Mouse (Mus musculus) stomach, embryonic 14.5 days (tissue): ENCODE measurements around the gene Zfp119b. TPM values are rescaled to one million over a fixed set of nuclear protein-coding genes. Genes with fewer than 3 reads are reported as not detected.

Experiments used
- ATAC-seq: fragments of 200-750 bp; cut with Nextera tagmentation; 2 replicates; pipeline ENCODE4 v1.8.0; 2017; ENCODE audit warnings: low read depth, moderate TSS enrichment; ENCODE audit not compliant: insufficient number of reproducible peaks, insufficient read depth, low FRiP score
- H3K27ac ChIP-seq: fragments of 300-500 bp; sonication (generic); 2 replicates; pipeline ENCODE4 v1.5.1; 2014; ENCODE audit warnings: mild to moderate bottlenecking, low read length, moderate library complexity, mixed read lengths
- H3K27me3 ChIP-seq: fragments of 300-500 bp; sonication (generic); 2 replicates; pipeline ENCODE4 v1.6.1; 2014; ENCODE audit warnings: low read length, control low read depth, mixed read lengths; ENCODE audit not compliant: control insufficient read depth, insufficient read depth
- H3K36me3 ChIP-seq: fragments of 300-500 bp; sonication (generic); 2 replicates; pipeline ENCODE4 v1.6.1; 2014; ENCODE audit warnings: mild to moderate bottlenecking, control low read depth, low read length, moderate library complexity, mixed read lengths; ENCODE audit not compliant: control insufficient read depth, insufficient read depth
- H3K4me1 ChIP-seq: fragments of 300-500 bp; sonication (generic); 2 replicates; pipeline ENCODE4 v1.6.1; 2014; ENCODE audit warnings: low read length, control low read depth, mixed read lengths; ENCODE audit not compliant: control insufficient read depth, insufficient read depth
- H3K4me2 ChIP-seq: fragments of 300-500 bp; sonication (generic); replicated peaks from 2 replicates; pipeline ENCODE4 v1.6.1; 2014; ENCODE audit warnings: low read depth, low read length, control low read depth
- H3K4me3 ChIP-seq: fragments of 300-500 bp; sonication (generic); 2 replicates; pipeline ENCODE4 v1.5.1; 2014; ENCODE audit warnings: low read depth, low read length, control low read depth
- H3K9ac ChIP-seq: fragments of 300-500 bp; sonication (generic); replicated peaks from 2 replicates; pipeline ENCODE4 v1.6.1; 2014; ENCODE audit warnings: low read depth, mild to moderate bottlenecking, control low read depth, low read length, moderate library complexity, mixed read lengths
- H3K9me3 ChIP-seq: fragments of 300-500 bp; sonication (generic); 2 replicates; pipeline ENCODE4 v1.6.1; 2016; ENCODE audit warnings: low read depth, low read length, control low read depth; ENCODE audit not compliant: control insufficient read depth
- WGBS: fragments of 180-500 bp; shearing (Covaris S2); extraction: QIAGEN DNeasy Blood & Tissue Kit; methylation state at CpG from one replicate; pipeline ENCODE4 v1.1.7; 2014; 5-methylcytosine and 5-hydroxymethylcytosine counted together
- polyA plus RNA-seq: library from polyadenylated mRNA; unstranded; fragments of >200 nt; fragmentation: Nextera tagmentation; extraction: Ambion mirVana; gene quantifications from 2 replicates; pipeline ENCODE4 v1.2.1, GENCODE M21; 2014

Zfp119b gene
- 4.6 and 7.7 TPM in 2 replicates for polyA plus RNA-seq

DNA sequence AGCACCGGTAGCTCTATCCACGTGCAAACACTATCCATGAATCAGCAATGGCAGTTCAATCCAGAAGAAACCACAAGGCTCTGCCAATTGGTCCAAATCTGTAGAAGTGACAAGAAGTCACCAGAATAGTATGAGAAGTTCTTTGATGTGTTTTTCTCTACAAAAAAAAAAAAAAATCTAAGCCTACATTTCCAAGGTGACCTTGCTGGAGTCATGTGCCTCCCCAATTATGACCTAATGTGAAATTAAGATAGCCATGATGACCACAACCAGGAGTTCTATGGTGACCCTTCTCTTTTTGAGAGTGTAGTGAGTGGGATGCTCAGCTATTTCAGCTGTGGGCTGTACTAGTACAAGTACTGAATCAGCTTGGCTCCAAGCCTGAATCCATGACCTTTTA, at the start of gene Zfp119b:
TSS of gene Zfp119b (minus strand) at position 101 of the 400 bp plus-strand sequence.
- no peak for ATAC-seq
- H3K4me2 ChIP-seq = no peak within 1 kb of the TSS
- no peak within 1 kb of the TSS for H3K4me3 ChIP-seq
- no peaks in the 10 kb centered on the region for H3K4me1 ChIP-seq
- H3K9me3 ChIP-seq = no peaks in the 10 kb centered on the region
- no peak within 1 kb of the TSS for H3K9ac ChIP-seq
- H3K36me3 ChIP-seq = no peaks in the 10 kb centered on the region
- H3K27me3 ChIP-seq = no peaks in the 10 kb centered on the region; the same call in 1 of the 2 replicates
- no peak within 1 kb of the TSS for H3K27ac ChIP-seq
- 86% methylated on average over 2 of the region's 2 CpGs for WGBS

DNA sequence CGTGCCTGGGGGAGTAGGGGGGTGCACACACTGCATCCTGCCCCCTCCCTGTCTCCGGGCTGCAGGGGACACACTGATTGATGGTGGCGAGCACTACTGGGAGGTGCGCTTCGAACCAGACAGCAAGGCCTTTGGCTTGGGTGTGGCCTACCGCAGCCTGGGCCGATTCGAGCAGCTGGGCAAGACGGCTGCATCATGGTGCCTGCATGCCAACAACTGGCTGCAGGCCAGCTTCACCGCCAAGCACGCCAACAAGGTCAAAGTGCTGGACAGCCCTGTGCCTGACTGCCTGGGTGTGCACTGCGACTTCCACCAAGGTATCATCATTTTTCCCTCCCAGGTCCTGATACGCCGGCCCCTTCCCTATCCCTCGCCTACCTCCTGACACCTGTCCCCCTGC, 46.7 kb upstream of the Zfp119b start:
- Histone ChIP-seq H3K4me1 (no peaks in the 10 kb centered on the region), H3K27me3 (no peaks in the 10 kb centered on the region), H3K9ac (no peak overlapping the region), H3K9me3 (no peaks in the 10 kb centered on the region), H3K4me2 (no peak overlapping the region), H3K4me3 (no peak overlapping the region), H3K27ac (no peak overlapping the region), H3K36me3 (0 out of 2 replicates have a peak, but pooled peaks cover 4% of the 10 kb centered on the region)
- no peak for ATAC-seq
- WGBS = 83% methylated on average over 15 of the region's 15 CpGs

DNA sequence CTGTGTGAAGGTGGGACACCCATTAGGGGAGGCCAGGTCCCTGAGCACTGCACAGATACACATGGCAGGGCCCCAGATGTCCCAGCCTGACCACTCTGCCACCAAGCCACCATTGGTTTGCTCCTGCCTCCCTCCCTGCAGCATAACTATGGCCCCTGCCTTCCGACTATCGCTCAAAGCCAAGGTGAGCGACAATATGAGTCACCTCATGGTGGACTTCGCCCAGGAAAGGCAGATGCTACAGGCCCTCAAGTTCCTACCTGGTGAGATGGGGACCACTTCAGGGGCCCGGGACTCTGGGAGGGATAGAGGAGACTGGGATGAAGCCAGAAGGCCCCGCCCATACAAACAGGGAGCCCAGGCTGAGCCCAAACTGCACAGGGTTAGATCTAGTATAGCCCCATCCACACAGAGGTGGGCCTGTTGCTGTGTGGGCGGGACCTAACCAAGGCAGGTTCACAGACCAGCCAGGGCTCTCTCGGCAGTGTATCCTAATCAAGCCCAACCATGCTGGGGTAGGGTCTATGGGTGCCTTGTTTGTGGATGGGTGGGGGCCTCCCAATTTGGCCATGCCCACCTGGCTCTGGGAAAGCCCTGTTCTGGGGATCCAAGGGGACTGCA, 41.1 kb upstream of the Zfp119b start:
- Histone ChIP-seq H3K4me2 (no peak overlapping the region), H3K9me3 (no peaks in the 10 kb centered on the region), H3K4me1 (no peaks in the 10 kb centered on the region; the same call in 1 of the 2 replicates), H3K36me3 (no peaks in the 10 kb centered on the region), H3K9ac (no peak overlapping the region), H3K27ac (no peak overlapping the region), H3K27me3 (no peaks in the 10 kb centered on the region), H3K4me3 (no peak overlapping the region)
- 0 out of 2 replicates have a peak, but pooled peaks have one; percentile 20 for ATAC-seq
- WGBS = 81% methylated on average over 8 of the region's 8 CpGs

DNA sequence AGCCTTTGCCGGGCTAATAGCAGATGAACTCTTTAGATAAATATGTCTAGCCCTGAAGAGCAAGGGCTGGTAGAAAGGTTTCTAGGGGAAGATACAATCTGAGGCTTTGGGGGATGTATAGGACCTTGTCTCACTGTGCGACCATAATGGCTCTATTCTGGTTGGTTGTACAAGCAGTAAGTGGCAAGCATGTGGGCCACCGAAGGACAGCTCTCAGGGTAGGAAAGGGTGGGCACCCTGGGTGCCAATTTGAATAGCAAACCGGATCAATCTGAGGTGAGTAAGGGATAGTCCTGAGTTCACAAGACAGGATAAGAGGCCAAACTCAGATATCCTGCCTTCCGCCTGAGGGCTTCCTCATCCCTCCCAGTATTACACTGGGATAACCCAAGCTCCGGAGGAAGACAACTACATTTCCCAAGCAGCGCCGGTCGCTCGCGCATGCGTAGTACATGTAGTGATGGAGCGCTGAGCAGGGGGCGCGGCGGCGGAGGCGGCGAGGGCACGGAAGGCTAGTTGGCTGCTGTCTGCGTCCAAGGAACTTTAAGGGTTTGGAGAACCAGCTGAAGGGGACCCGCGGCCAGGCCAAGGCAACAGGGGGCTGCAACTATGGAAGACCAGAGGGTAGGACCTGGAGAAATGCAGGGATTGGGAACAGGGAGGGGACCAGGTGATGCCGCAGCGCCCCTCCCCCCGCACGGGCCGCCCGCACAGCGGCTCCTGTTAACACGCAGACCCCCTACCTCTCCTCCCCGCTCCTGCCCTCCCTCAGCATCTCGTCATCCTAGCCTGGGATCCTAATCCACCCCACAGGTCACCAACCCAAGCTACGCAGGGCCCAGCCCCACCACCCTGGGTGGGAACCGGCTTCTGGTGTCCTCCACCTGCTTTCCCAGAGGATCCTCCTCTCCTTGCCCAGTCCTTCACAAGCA, 37.0 kb upstream of the Zfp119b start, which contains the start of gene Fsd1:
TSS of gene Fsd1 (plus strand) at position 480 of the 932 bp plus-strand sequence.
- Histone ChIP-seq H3K4me3 (peak within 1 kb of the TSS; percentile 43), H3K4me2 (peak within 1 kb of the TSS; percentile 64), H3K36me3 (no peaks in the 10 kb centered on the region), H3K9ac (peak within 1 kb of the TSS; percentile 45; the same call in 1 of the 2 replicates), H3K27ac (no peak within 1 kb of the TSS), H3K4me1 (no peaks in the 10 kb centered on the region; the same call in 1 of the 2 replicates), H3K27me3 (no peaks in the 10 kb centered on the region), H3K9me3 (no peaks in the 10 kb centered on the region)
- 9% methylated on average over 29 of the region's 35 CpGs for WGBS
- peak; percentile 53; the same call in 1 of the 2 replicates for ATAC-seq

DNA sequence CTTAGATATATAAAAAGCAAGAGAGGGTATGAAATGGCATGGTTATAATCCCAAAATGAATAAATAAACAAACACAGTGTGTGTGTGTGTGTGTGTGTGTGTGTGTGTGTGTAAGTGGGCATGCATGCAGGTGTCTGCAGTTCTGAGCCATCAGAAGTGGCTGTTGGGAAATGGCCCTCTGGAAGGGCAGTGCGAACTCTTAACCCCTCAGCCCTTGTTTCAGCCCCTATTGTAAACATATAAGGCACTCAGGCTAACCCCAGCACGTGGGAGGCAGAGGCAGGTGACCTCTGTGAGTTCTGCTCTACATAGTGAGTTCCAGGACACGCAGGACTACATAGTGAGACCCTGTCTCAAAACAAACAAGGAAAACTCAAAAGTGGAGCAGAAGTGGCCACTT, 28.0 kb upstream of the Zfp119b start:
- no peaks in the 10 kb centered on the region for H3K4me1 ChIP-seq
- no peak overlapping the region for H3K9ac ChIP-seq

DNA sequence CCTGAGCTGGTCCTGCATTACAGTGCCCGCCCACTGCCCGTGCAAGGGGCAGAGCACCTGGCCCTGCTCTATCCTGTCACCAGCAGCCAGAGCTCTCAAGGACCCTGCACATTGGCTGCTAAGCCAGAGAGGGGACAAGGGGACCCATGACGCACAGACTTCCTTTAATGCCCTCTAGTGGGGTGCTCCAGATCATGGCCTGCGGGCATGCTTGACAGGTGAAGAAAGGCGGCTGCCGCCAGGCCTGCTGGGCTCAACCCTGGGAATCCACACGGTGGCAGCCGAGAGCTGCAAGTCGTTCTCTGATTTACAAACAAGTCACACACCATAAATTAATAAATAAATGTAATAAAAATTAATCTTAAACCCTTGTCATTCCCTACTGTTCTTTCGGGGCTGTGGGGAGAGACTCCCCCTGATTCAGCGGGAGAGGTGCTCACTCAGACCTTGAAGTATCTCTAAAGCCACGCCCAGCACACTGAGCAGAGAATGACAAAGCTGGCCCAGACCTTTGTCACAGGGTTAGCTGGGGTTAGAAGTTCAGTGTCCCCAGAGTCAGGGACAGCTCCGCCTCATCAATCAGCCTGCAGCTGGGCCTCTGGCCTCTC, 27.1 kb upstream of the Zfp119b start:
- H3K4me2 ChIP-seq = no peak overlapping the region
- 12% methylated on average over 13 of the region's 13 CpGs for WGBS

More for the DNA sequence above, 28.0 kb upstream of the Zfp119b start:
- no peaks in the 10 kb centered on the region for H3K9me3 ChIP-seq
- H3K4me3 ChIP-seq = no peak overlapping the region
- WGBS = 26% methylated on average over 3 of the region's 3 CpGs
- no peak overlapping the region for H3K27ac ChIP-seq
- no peak overlapping the region for H3K4me2 ChIP-seq
- no peaks in the 10 kb centered on the region for H3K36me3 ChIP-seq
- ATAC-seq = no peak
- no peaks in the 10 kb centered on the region for H3K27me3 ChIP-seq

DNA sequence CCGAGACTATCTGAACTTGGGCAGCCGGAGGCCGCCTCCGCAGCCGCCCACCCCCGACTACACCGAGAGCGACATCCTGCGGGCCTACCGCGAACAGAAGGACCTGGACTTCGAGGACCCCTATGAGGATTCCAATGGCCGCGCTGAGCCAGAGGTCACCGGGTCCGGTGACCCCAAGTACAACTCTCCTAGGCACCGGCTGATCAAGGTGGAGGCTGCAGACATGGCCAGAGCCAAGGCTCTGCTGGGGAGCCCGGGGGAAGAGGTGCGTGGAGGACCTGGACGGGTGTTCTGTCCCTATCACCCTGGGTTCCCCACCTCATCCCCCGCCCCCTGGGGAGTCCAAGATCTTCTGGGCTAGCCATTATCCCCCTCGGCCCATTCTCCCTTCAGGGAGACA, 22.2 kb upstream of the Zfp119b start:
- Histone ChIP-seq H3K27me3 (0 out of 2 replicates have a peak, but pooled peaks cover 3% of the 10 kb centered on the region), H3K4me1 (no peaks in the 10 kb centered on the region), H3K27ac (no peak overlapping the region), H3K4me3 (no peak overlapping the region), H3K9me3 (no peaks in the 10 kb centered on the region), H3K4me2 (peak overlapping the region; percentile 95), H3K9ac (no peak overlapping the region), H3K36me3 (peaks cover 10% of the 10 kb centered on the region)
- ATAC-seq = no peak
- WGBS = 38% methylated on average over 22 of the region's 22 CpGs

More for the DNA sequence above, 27.1 kb upstream of the Zfp119b start:
- Histone ChIP-seq H3K27me3 (no peaks in the 10 kb centered on the region), H3K27ac (no peak overlapping the region), H3K36me3 (no peaks in the 10 kb centered on the region), H3K4me3 (no peak overlapping the region), H3K9me3 (no peaks in the 10 kb centered on the region), H3K4me1 (no peaks in the 10 kb centered on the region), H3K9ac (no peak overlapping the region)
- ATAC-seq = peak; percentile 74; the same call in 1 of the 2 replicates
